Mouse (Mus musculus) kidney, adult 2 months (tissue): ENCODE data around the gene Adcyap1.

Experiments used
- CTCF ChIP-seq: fragments of 200-500 bp; conservative IDR thresholded peaks from 2 replicates; pipeline ENCODE4 v1.5.1; 2011; ENCODE audit warnings: low read depth, mild to moderate bottlenecking, control low read depth, low read length, moderate library complexity, mixed read lengths; ENCODE audit not compliant: insufficient read depth, insufficient read length
- POLR2A ChIP-seq: fragments of 200-500 bp; IDR thresholded peaks from one replicate; pipeline ENCODE4 v1.6.1; 2011; ENCODE audit warnings: low read depth, low read length, control low read depth

- TF ChIP-seq CTCF (no peak), POLR2A (no peak)
These were observed at the start of gene Adcyap1 for GRCm38 (mm10) chr17:93198717-93199116.
